Mouse (Mus musculus) heart, embryonic 11.5 days (tissue): Measurements from ENCODE around the gene Lrrc34. TPM values are rescaled to one million over a fixed set of nuclear protein-coding genes. Genes with fewer than 3 reads are reported as not detected.

Experiments used
- ATAC-seq: fragments of 200-750 bp; cut with Nextera tagmentation; replicated peaks from 2 replicates; pipeline ENCODE4 v1.8.0; 2017; ENCODE audit warnings: moderate library complexity; ENCODE audit not compliant: insufficient number of reproducible peaks, low FRiP score, low TSS enrichment
- H3K27ac ChIP-seq: fragments of 300-500 bp; sonication (generic); 2 replicates; pipeline ENCODE4 v1.5.1; 2014; ENCODE audit warnings: mild to moderate bottlenecking, low read depth, low read length
- H3K27me3 ChIP-seq: fragments of 300-500 bp; sonication (generic); 2 replicates; pipeline ENCODE4 v1.6.1; 2014; ENCODE audit warnings: mild to moderate bottlenecking, low read length, mixed read lengths; ENCODE audit not compliant: control insufficient read depth, insufficient read depth
- H3K36me3 ChIP-seq: fragments of 300-500 bp; sonication (generic); 2 replicates; pipeline ENCODE4 v1.6.1; 2014; ENCODE audit warnings: mild to moderate bottlenecking, low read length, moderate library complexity, mixed read lengths; ENCODE audit not compliant: control insufficient read depth, insufficient read depth
- H3K4me1 ChIP-seq: fragments of 300-500 bp; sonication (generic); 2 replicates; pipeline ENCODE4 v1.6.1; 2014; ENCODE audit warnings: low read length; ENCODE audit not compliant: control insufficient read depth, insufficient read depth
- H3K4me2 ChIP-seq: fragments of 300-500 bp; sonication (generic); 2 replicates; pipeline ENCODE4 v1.6.1; 2014; ENCODE audit warnings: mild to moderate bottlenecking, moderate library complexity
- H3K4me3 ChIP-seq: fragments of 300-500 bp; sonication (generic); 2 replicates; pipeline ENCODE4 v1.5.1; 2014; ENCODE audit warnings: low read depth, low read length
- H3K9ac ChIP-seq: fragments of 300-500 bp; sonication (generic); 2 replicates; pipeline ENCODE4 v1.6.1; 2014; ENCODE audit warnings: mild to moderate bottlenecking, low read depth, low read length, moderate library complexity
- H3K9me3 ChIP-seq: fragments of 300-500 bp; sonication (generic); replicated peaks from 2 replicates; pipeline ENCODE4 v1.6.1; 2016; ENCODE audit warnings: low read length; ENCODE audit not compliant: control insufficient read depth
- WGBS: fragments of 180-500 bp; shearing (Covaris S2); extraction: QIAGEN DNeasy Blood & Tissue Kit; methylation state at CpG from one replicate; pipeline ENCODE4 v1.1.7; 2014; ENCODE audit not compliant: insufficient replicate concordance; 5-methylcytosine and 5-hydroxymethylcytosine counted together
- polyA plus RNA-seq: library from polyadenylated mRNA; unstranded; fragments of >200 nt; fragmentation: Nextera tagmentation; extraction: Ambion mirVana; gene quantifications from 2 replicates; pipeline ENCODE4 v1.2.1, GENCODE M21; 2014

Gene Lrrc34
- 0.62 and 0.86 TPM in 2 replicates for polyA plus RNA-seq

DNA sequence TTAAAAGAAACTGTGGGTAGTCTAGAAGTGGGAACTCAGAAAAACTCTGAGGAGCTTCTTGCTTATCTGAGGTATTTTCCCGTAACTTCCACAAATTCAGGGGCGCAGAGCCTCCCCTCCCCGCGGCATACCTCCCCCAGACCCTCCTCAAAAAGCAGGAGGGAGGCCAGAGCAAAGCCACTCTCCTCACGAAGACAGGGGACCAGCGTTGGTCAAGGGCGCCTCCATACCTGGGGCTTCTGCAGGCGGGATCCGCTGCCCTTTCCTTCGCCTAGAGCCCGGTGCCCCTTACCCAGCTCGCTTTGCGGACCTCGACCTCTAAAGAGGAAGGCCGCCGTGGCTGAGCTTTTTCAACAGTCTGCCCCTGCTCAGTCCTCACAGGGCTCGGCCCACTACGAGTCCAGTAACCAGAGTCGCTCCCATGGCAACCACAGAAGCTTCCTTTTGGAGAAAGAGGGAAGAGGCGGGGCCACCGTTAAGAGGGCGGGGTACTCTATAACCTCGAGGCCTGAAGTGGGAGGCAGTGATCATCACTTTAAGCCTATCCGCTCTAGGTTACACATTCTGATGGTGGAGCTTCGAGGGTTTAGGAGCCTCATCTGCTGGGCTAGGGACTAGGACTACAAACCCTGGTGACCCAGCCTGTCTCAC is at the start of gene Lrrc34:
Gene Lrrc34 (minus strand): TSS at position 430 of the 651 bp plus-strand sequence.
- Histone ChIP-seq H3K36me3 (no peaks in the 10 kb centered on the region), H3K9me3 (no peaks in the 10 kb centered on the region), H3K27ac (no peak within 1 kb of the TSS), H3K27me3 (peaks cover 14% of the 10 kb centered on the region), H3K9ac (peak within 1 kb of the TSS; percentile 64), H3K4me1 (peaks cover 2% of the 10 kb centered on the region; the same call in 1 of the 2 replicates), H3K4me2 (peak within 1 kb of the TSS; percentile 83), H3K4me3 (peak within 1 kb of the TSS; percentile 41)
- WGBS: 1% methylated on average over 25 of the region's 25 CpGs
- ATAC-seq: peak; percentile 82

DNA sequence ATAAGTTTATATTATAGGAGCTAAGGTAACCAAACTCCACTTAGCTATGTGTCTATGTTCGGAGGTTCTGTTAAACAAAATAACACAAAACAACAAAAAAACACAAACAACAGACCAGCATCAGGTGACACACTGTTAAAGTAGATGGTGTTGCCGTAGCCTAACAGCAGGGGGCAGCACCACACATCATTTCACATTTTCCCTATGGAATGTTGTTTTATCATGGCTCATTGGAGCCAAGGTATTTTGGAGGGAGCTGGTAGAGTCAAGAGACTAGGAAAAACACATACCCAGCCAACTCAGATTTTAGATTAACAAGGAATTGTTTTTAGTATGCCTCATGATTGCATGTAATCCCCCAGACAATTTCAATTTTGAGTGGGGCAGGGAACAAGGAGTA is 48.7 kb upstream of the Lrrc34 start:
- no peaks in the 10 kb centered on the region for H3K9me3 ChIP-seq
- H3K4me3 ChIP-seq: no peak overlapping the region
- no peaks in the 10 kb centered on the region for H3K27me3 ChIP-seq
- no peak overlapping the region for H3K27ac ChIP-seq
- ATAC-seq: no peak
- no peaks in the 10 kb centered on the region for H3K36me3 ChIP-seq
- H3K4me2 ChIP-seq: no peak overlapping the region
- 17% methylated on average over 2 of the region's 2 CpGs for WGBS
- H3K4me1 ChIP-seq: no peaks in the 10 kb centered on the region
- H3K9ac ChIP-seq: no peak overlapping the region

DNA sequence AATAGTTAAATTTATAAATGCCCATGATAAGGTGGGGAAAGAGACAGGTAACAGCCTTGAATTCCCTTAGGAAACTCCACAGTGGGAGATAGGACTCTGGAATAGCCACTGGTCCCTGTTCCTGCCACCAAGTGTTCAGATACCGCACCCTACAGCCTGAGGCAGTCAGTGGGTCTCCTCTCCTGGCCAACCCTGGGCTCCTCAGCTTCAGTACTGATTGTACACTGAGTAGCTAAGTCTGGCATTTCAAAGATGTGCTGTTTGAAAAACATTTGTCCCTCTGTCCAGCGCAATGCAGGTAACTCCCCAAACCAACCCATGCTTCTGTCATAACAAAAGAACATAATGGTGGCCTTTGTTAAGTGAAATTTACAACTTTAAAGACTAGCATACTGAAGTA is 48.0 kb upstream of the Lrrc34 start:
- Histone ChIP-seq H3K4me1 (no peaks in the 10 kb centered on the region), H3K4me2 (no peak overlapping the region), H3K9me3 (no peaks in the 10 kb centered on the region), H3K27me3 (no peaks in the 10 kb centered on the region), H3K9ac (no peak overlapping the region), H3K36me3 (no peaks in the 10 kb centered on the region), H3K27ac (no peak overlapping the region), H3K4me3 (no peak overlapping the region)
- ATAC-seq: no peak
- 87% methylated on average over 2 of the region's 2 CpGs for WGBS

DNA sequence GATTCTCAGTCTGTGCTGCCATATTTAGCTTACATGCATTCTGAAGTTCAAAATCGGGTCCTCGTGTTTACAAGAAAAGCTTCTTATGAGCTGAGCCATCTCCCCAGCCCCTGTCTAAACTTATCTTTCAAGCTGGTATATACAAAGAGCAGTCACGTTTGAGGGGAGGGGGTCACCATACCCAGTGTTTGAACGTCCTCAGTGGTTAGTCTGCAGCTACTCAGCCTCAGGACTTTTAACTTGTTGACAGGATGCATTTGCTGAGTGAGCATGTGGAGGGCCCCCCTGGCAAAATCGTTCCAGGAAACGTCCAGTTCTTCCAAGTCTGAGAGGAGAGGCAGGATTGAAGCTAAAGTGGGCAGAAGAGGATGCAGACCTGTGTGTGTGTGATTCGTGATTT is 43.3 kb upstream of the Lrrc34 start:
- H3K9me3 ChIP-seq: no peaks in the 10 kb centered on the region
- no peak overlapping the region for H3K27ac ChIP-seq
- no peaks in the 10 kb centered on the region for H3K36me3 ChIP-seq
- WGBS: 33% methylated on average over 7 of the region's 7 CpGs
- no peak overlapping the region for H3K9ac ChIP-seq
- H3K4me3 ChIP-seq: no peak overlapping the region
- H3K4me2 ChIP-seq: no peak overlapping the region
- H3K4me1 ChIP-seq: no peaks in the 10 kb centered on the region
- H3K27me3 ChIP-seq: no peaks in the 10 kb centered on the region
- no peak for ATAC-seq

DNA sequence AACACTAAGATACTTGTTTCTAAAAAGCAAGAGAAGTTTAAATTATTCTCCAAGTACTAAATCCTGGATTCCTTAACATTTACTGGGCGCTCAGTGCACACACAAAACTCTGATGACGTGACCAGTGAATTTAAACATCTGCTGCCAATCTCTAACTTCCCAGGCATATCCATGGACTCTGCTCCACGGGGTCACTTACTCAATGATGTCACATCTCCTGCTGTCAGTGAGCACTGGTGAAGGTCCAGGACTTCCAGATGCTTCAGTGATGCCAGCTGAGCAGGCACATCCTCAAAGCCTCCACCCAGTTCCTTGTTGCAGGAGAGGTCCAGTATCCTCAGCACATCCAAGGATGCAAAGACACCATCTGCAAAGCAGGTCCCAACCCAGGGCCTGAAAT is 39.5 kb upstream of the Lrrc34 start:
- H3K9ac ChIP-seq: no peak overlapping the region
- H3K9me3 ChIP-seq: no peaks in the 10 kb centered on the region
- H3K27ac ChIP-seq: no peak overlapping the region
- no peaks in the 10 kb centered on the region for H3K27me3 ChIP-seq
- no peak overlapping the region for H3K4me2 ChIP-seq
- H3K4me3 ChIP-seq: no peak overlapping the region
- H3K36me3 ChIP-seq: no peaks in the 10 kb centered on the region
- no peak for ATAC-seq
- WGBS: 64% methylated on average over 3 of the region's 3 CpGs
- no peaks in the 10 kb centered on the region for H3K4me1 ChIP-seq

DNA sequence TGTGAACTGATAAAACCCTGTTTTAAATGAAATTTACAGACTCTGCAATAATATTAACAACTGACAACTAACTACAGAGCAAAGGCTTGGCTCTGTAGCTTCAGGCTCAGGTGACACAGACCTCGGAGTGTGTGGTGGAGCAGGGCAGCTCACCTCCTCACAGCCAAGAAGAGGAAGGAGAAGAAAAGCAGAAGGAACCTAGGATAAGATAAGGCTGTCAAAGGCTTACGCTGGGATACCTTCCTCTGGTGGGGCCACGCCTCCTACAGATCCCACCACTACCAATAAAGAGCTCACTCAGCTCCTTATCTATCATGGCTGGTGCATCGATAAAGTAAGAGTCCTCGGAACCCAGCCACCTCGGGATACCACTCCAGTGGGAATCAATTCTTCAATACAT is 35.5 kb upstream of the Lrrc34 start:
- WGBS: 19% methylated on average over 6 of the region's 6 CpGs

DNA sequence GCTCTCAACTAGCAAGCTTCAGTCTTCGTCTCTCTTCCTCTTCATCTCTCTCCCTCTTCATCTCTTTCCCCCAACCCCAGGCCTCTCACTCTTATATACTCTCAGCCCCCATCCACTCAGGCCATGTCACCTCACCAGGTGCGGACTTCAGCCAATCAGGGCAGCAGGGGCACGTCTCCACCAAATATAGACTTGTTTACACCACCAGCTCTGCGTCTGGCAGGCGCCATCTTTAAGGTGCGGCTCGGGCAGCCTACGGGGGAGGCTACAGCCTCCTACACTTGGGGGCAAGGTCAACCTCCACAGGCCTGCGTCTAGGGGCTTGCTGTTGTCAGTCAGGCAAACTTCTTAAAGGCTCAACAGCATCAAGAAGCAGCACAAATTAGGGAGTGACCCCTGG is 10.8 kb upstream of the Lrrc34 start:
- no peak for ATAC-seq
- Histone ChIP-seq H3K9ac (no peak overlapping the region), H3K36me3 (no peaks in the 10 kb centered on the region), H3K27me3 (no peaks in the 10 kb centered on the region), H3K4me2 (no peak overlapping the region), H3K9me3 (no peaks in the 10 kb centered on the region), H3K27ac (no peak overlapping the region), H3K4me3 (no peak overlapping the region), H3K4me1 (no peaks in the 10 kb centered on the region)
- 78% methylated on average over 9 of the region's 9 CpGs for WGBS

More for the DNA sequence above, 35.5 kb upstream of the Lrrc34 start:
- Histone ChIP-seq H3K4me3 (no peak overlapping the region), H3K9ac (no peak overlapping the region), H3K9me3 (no peaks in the 10 kb centered on the region), H3K4me1 (no peaks in the 10 kb centered on the region), H3K4me2 (no peak overlapping the region), H3K27me3 (no peaks in the 10 kb centered on the region), H3K27ac (no peak overlapping the region), H3K36me3 (no peaks in the 10 kb centered on the region)
- no peak for ATAC-seq

DNA sequence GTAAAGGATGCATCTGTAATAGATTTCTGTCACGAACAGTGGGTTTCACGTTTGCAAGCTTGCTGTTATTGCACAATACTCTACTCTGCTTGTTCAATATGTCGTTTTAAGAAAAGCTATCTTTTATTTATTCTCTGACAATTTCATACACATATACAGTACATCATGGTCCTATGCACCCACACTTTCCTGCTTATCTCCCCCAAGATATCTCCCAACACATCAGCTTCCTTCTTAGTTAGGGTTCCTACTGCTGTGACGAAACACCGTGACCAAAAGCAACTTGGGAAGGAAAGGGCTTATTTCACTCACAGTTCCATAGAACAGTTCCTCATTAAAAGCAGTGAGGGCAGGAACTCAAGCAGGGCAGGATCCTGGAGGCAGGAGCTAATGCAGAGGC is 8.3 kb upstream of the Lrrc34 start:
- 77% methylated on average over 5 of the region's 5 CpGs for WGBS
- Histone ChIP-seq H3K27me3 (no peaks in the 10 kb centered on the region), H3K4me1 (no peaks in the 10 kb centered on the region), H3K27ac (no peak overlapping the region), H3K4me3 (no peak overlapping the region), H3K36me3 (no peaks in the 10 kb centered on the region), H3K9me3 (no peaks in the 10 kb centered on the region), H3K9ac (no peak overlapping the region), H3K4me2 (no peak overlapping the region)
- no peak for ATAC-seq
